Comparison of ENCODE assay signal across 14 mouse cellular contexts in genomic region chr14:62602271-62602670, GRCm38 (mm10). TPM values are rescaled to one million over a fixed set of nuclear protein-coding genes. Genes with fewer than 3 reads are reported as not detected.
A peak's percentile ranks its signal among the peaks of the same experiment; 100 is the strongest.
DNase-seq lines count a peak whose midpoint lies in the region; ATAC-seq lines count a peak whose summit lies in the region.
"Had no signal": no experiment of that assay in that cellular context is flagged by ENCODE, and none has a peak within 500 bp of the region (broad histone marks: within the 10 kb centered on the region; RNA-seq: fewer than 3 reads in every experiment).

No protein-coding gene starts in this region.

- intact Hi-C loops in left cerebral cortex, postnatal 4 days (cut with DNase I) = loop anchor here (10.0 kb wide), 1 partner anchor 107 kb away; no protein-coding TSS in a partner anchor

- H3K9ac ChIP-seq in intestine, embryonic 16.5 days (ENCODE audit: low read depth, low read length) = no peak overlapping the region
- H3K9ac ChIP-seq: liver, embryonic 15.5 days had no signal

- no peaks in the 10 kb centered on the region for H3K36me3 ChIP-seq in intestine, embryonic 16.5 days (ENCODE audit: control insufficient read depth, insufficient read depth, low read length)
- H3K36me3 ChIP-seq: liver, embryonic 15.5 days had no signal

- DNase-seq in frontal cortex, postnatal 36 days (ENCODE audit: low spot score in 2 of 2) = peak; percentile 21 to 64
- no peak for DNase-seq in frontal cortex, postnatal 14 days (ENCODE audit: low spot score in 2 of 2)
- DNase-seq in left cerebral cortex, adult 18-20 months (ENCODE audit: low spot score in 2 of 2) = peak; percentile 17 to 49
- DNase-seq in left cerebral cortex, postnatal 4 days = no peak
- peak; percentile 31 for DNase-seq in right cerebral cortex, postnatal 4 days
- DNase-seq in urinary bladder, postnatal 25 days (ENCODE audit: low spot score) = no peak
- DNase-seq in cerebellum, adult 9-11 months = no peak
- DNase-seq: embryo, embryonic 11 days; heart, adult 2 months; thymus, postnatal 25 days had no signal

- no peak overlapping the region for H3K4me3 ChIP-seq in intestine, embryonic 16.5 days (ENCODE audit: low read length)
- H3K4me3 ChIP-seq: heart, adult 2 months; liver, embryonic 15.5 days had no signal

- no peak overlapping the region for H3K4me2 ChIP-seq in intestine, embryonic 16.5 days (ENCODE audit: low read depth, low read length)
- H3K4me2 ChIP-seq: liver, embryonic 15.5 days had no signal

- peak; percentile 33; the same call in 1 of the 2 replicates for ATAC-seq in intestine, embryonic 16.5 days

- H3K4me1 ChIP-seq in intestine, embryonic 16.5 days (ENCODE audit: control insufficient read depth, insufficient read depth, low read length) = no peaks in the 10 kb centered on the region
- H3K4me1 ChIP-seq: liver, embryonic 15.5 days had no signal

- WGBS in intestine, embryonic 16.5 days = 71% methylated on average over 1 of the region's 1 CpGs

- no peaks in the 10 kb centered on the region for H3K9me3 ChIP-seq in intestine, embryonic 16.5 days (ENCODE audit: control insufficient read depth, low read length)
- H3K9me3 ChIP-seq: liver, embryonic 15.5 days had no signal

- no peaks in the 10 kb centered on the region for H3K27me3 ChIP-seq in intestine, embryonic 16.5 days (replicated peaks; ENCODE audit: control insufficient read depth, insufficient read depth, low read length)
- H3K27me3 ChIP-seq: liver, embryonic 15.5 days had no signal

- H3K27ac ChIP-seq in intestine, embryonic 16.5 days (ENCODE audit: low read length) = peak overlapping the region; percentile 39; the same call in 1 of the 2 replicates
- H3K27ac ChIP-seq: heart, adult 2 months; liver, embryonic 15.5 days had no signal

RNA-seq across cellular contexts. Expression of gene Gm4131, which starts 35.5 kb away (rescaled TPM):
- total RNA-seq in left cerebral cortex, adult 18-20 months (2021) = not detected
- total RNA-seq in left cerebral cortex, postnatal 4 days (2021) = not detected
- 0.18 TPM in 1 of 2 replicates, not detected in the other for polyA plus RNA-seq in intestine, embryonic 16.5 days (2015; fragmentation: Nextera tagmentation; extraction: Ambion mirVana)
- total RNA-seq: heart, adult 2 months; hematopoietic stem cell, adult 5-6 weeks; layer of hippocampus, postnatal 14 days had no signal
- polyA plus RNA-seq: heart, adult 2 months; liver, embryonic 15.5 days had no signal

RNA-seq across cellular contexts. Expression of gene Fam124a, which starts 46.7 kb away (rescaled TPM):
- 10 to 100 TPM; 20.8 to 23.3 TPM for total RNA-seq in left cerebral cortex, adult 18-20 months (2021)
- 100 to 1,000 TPM in 1 of 2 experiments, 10 to 100 TPM in 1; 96.3 to 104 TPM for total RNA-seq in left cerebral cortex, postnatal 4 days (2021)
- 4.5 and 5.0 TPM in 2 replicates for polyA plus RNA-seq in intestine, embryonic 16.5 days (2015; fragmentation: Nextera tagmentation; extraction: Ambion mirVana)
- total RNA-seq: hematopoietic stem cell, adult 5-6 weeks had no signal

Comparison
In these comparisons a context has a peak if more than half of its experiments do, and no peak if none do; other contexts are left out.
1. DNase-seq: peak in frontal cortex, postnatal 36 days (2 of 2), left cerebral cortex, adult 18-20 months (2 of 2) and right cerebral cortex, postnatal 4 days (single experiment); none in frontal cortex, postnatal 14 days (0 of 2), left cerebral cortex, postnatal 4 days (single experiment), urinary bladder, postnatal 25 days (single experiment) and cerebellum, adult 9-11 months (single experiment).
2. RNA of gene Fam124a, which starts 46.7 kb away (total RNA-seq): 96.3 to 104 TPM in left cerebral cortex, postnatal 4 days; 20.8 to 23.3 TPM in left cerebral cortex, adult 18-20 months; every median in the first group is over 4 times any median in the second.